Mouse (Mus musculus): ENCODE data around the gene Lpar1. TPM values are rescaled to one million over a fixed set of nuclear protein-coding genes. Genes with fewer than 3 reads are reported as not detected.

Lpar1 gene
- polyA plus RNA-seq, 1 experiment from 2014 or later: 256 TPM

DNA sequence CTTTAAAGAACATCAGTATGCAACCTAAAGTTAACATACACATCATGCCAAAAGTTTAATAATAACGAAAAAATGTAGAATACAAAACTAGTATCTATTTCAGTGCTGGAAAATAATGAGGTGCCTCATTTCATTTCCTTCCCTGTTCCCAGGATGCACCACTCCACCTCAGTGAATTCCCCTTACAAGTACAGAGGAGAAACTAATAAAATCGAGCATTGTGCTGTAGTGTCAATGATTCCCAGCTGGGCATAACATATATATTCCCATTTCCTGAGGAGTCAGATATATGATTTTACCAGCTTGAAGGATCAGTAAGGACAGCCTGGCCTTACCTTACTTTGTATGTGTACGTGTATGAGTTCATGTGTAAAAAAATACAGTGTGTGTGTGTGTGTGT, 36.9 kb downstream of the Lpar1 start:
- ATAC-seq (ENCODE audit: insufficient number of reproducible peaks, low FRiP score, low TSS enrichment, low read depth) (no peak; the same call in 1 of the 2 replicates), DNase-seq (ENCODE audit: low spot score) (no peak)
- H3K4me1 ChIP-seq (ENCODE audit: control insufficient read depth, insufficient read depth, low read length): peaks cover 36% of the 10 kb centered on the region
- peak overlapping the region; percentile 45; the same call in 1 of the 2 replicates for H3K27ac ChIP-seq (replicated peaks; ENCODE audit: low read depth, low read length)
- no peak overlapping the region for H3K4me3 ChIP-seq (ENCODE audit: low read depth, low read length)
- H3K9me3 ChIP-seq (ENCODE audit: control insufficient read depth, low read length): no peaks in the 10 kb centered on the region
- WGBS: 62% methylated on average over 3 of the region's 3 CpGs
- H3K27me3 ChIP-seq (ENCODE audit: control insufficient read depth, insufficient read depth, low read length): no peaks in the 10 kb centered on the region
- no peak overlapping the region for H3K4me2 ChIP-seq (ENCODE audit: low read depth, severe bottlenecking)
- no peaks in the 10 kb centered on the region; the same call in 1 of the 2 replicates for H3K36me3 ChIP-seq (ENCODE audit: control insufficient read depth, insufficient read depth, low read length)
- no peak overlapping the region for H3K9ac ChIP-seq (ENCODE audit: low read length)

DNA sequence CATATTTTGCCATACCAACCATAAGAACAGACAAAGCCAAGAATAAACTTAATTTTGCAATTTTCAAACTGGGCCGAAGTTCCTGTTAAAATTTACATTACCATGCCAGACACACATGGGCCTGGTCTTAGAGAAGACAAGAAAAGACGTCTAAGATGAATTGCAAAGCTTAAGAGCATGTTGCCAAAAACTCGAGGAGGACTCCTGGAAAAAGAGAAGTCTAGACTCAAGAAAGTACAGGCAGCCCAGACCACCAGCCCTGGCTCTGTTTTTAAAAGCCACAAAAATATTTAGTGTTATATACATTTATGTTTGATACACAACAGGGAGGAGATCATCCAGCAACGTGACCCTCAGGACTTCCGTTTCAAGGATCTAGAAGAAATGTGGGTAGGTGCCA, 37.5 kb downstream of the Lpar1 start:
- ATAC-seq (ENCODE audit: insufficient number of reproducible peaks, low FRiP score, low TSS enrichment, low read depth): no peak
- Histone ChIP-seq H3K27ac (replicated peaks; ENCODE audit: low read depth, low read length) (no peak overlapping the region), H3K9ac (ENCODE audit: low read length) (no peak overlapping the region), H3K36me3 (ENCODE audit: control insufficient read depth, insufficient read depth, low read length) (no peaks in the 10 kb centered on the region; the same call in 1 of the 2 replicates), H3K9me3 (ENCODE audit: control insufficient read depth, low read length) (no peaks in the 10 kb centered on the region), H3K4me3 (ENCODE audit: low read depth, low read length) (no peak overlapping the region), H3K4me1 (ENCODE audit: control insufficient read depth, insufficient read depth, low read length) (peaks cover 30% of the 10 kb centered on the region), H3K4me2 (ENCODE audit: low read depth, severe bottlenecking) (no peak overlapping the region), H3K27me3 (ENCODE audit: control insufficient read depth, insufficient read depth, low read length) (no peaks in the 10 kb centered on the region)
- WGBS: 54% methylated on average over 5 of the region's 5 CpGs
- DNase-seq (ENCODE audit: low spot score): no peak

DNA sequence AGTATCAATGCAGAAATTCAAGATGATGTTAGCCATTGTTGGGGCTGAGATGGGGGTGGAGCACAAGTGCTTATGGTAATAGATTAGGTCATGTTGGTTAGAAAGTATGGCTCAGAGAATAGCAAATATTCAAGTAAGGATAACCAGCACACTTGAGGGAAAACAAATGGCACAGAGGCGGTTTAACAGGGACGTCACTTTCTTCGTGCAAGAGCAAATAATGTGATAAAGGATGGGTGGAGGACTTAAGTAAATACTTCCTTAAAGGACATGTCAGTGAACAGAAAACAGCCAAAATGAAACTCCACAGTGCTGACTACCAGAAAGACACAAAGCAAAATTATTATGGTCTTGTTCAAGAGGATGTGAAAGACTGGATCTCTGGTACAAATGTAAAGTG, 42.1 kb downstream of the Lpar1 start:
- H3K36me3 ChIP-seq (ENCODE audit: control insufficient read depth, insufficient read depth, low read length): no peaks in the 10 kb centered on the region; the same call in 1 of the 2 replicates
- no peak overlapping the region for H3K4me3 ChIP-seq (ENCODE audit: low read depth, low read length)
- WGBS: 84% methylated on average over 3 of the region's 3 CpGs
- no peak overlapping the region for H3K4me2 ChIP-seq (ENCODE audit: low read depth, severe bottlenecking)
- no peak overlapping the region for H3K9ac ChIP-seq (ENCODE audit: low read length)
- H3K4me1 ChIP-seq (ENCODE audit: control insufficient read depth, insufficient read depth, low read length): peaks cover 2% of the 10 kb centered on the region; the same call in 1 of the 2 replicates
- no peaks in the 10 kb centered on the region for H3K9me3 ChIP-seq (ENCODE audit: control insufficient read depth, low read length)
- H3K27me3 ChIP-seq (ENCODE audit: control insufficient read depth, insufficient read depth, low read length): no peaks in the 10 kb centered on the region
- DNase-seq (ENCODE audit: low spot score) (no peak), ATAC-seq (ENCODE audit: insufficient number of reproducible peaks, low FRiP score, low TSS enrichment, low read depth) (no peak)
- H3K27ac ChIP-seq (replicated peaks; ENCODE audit: low read depth, low read length): no peak overlapping the region

DNA sequence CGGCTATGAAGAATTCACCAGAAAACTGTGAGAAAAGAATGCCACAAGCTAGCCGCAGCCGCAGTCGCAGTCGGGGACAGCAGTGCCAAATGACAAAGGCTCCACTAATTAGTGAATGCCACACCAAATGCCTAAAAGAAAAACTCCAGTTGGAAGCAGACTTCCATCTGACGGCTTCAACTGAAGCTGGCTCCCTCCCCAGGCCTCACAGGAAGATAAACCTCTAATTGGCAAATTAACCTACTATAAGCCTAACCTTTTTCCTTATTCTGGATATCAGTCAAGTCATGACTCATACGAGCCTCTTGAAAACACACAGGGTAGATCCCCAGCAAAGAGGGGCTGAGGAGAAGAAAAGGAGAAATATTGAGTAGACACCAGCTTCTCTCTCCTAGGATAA, 44.9 kb downstream of the Lpar1 start:
- 63% methylated on average over 7 of the region's 7 CpGs for WGBS
- H3K4me1 ChIP-seq (ENCODE audit: control insufficient read depth, insufficient read depth, low read length): peaks cover 10% of the 10 kb centered on the region; the same call in 1 of the 2 replicates
- DNase-seq (ENCODE audit: low spot score): no peak
- H3K9me3 ChIP-seq (ENCODE audit: control insufficient read depth, low read length): no peaks in the 10 kb centered on the region
- no peak overlapping the region for H3K9ac ChIP-seq (ENCODE audit: low read length)
- no peak for ATAC-seq (ENCODE audit: insufficient number of reproducible peaks, low FRiP score, low TSS enrichment, low read depth)
- H3K36me3 ChIP-seq (ENCODE audit: control insufficient read depth, insufficient read depth, low read length): no peaks in the 10 kb centered on the region; the same call in 1 of the 2 replicates
- H3K4me2 ChIP-seq (ENCODE audit: low read depth, severe bottlenecking): no peak overlapping the region
- no peak overlapping the region for H3K27ac ChIP-seq (replicated peaks; ENCODE audit: low read depth, low read length)
- H3K4me3 ChIP-seq (ENCODE audit: low read depth, low read length): no peak overlapping the region
- H3K27me3 ChIP-seq (ENCODE audit: control insufficient read depth, insufficient read depth, low read length): no peaks in the 10 kb centered on the region

DNA sequence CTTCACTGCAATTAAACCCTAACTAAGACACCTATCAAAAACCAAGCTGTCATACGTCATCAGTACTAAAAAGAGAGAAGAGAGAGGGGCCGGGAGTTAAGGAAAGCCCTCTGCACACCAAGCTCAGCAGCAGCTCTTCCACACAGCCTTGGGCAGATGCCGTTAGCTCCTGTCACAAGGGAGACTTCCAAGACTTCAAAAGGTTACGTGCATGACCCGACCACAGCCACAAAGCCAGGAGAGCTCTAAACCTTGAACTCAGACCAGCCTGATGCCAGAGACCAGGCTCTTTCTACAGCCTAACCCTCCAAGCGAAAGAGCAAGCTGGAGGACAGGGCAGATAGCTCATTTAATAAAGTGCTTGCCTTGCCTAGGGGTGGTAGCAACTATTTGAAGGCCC, 46.2 kb downstream of the Lpar1 start:
- H3K9me3 ChIP-seq (ENCODE audit: control insufficient read depth, low read length): no peaks in the 10 kb centered on the region
- H3K9ac ChIP-seq (ENCODE audit: low read length): no peak overlapping the region
- DNase-seq (ENCODE audit: low spot score): no peak
- ATAC-seq (ENCODE audit: insufficient number of reproducible peaks, low FRiP score, low TSS enrichment, low read depth): no peak
- no peaks in the 10 kb centered on the region for H3K27me3 ChIP-seq (ENCODE audit: control insufficient read depth, insufficient read depth, low read length)
- H3K4me2 ChIP-seq (ENCODE audit: low read depth, severe bottlenecking): no peak overlapping the region
- H3K4me3 ChIP-seq (ENCODE audit: low read depth, low read length): no peak overlapping the region
- H3K36me3 ChIP-seq (ENCODE audit: control insufficient read depth, insufficient read depth, low read length): no peaks in the 10 kb centered on the region; the same call in 1 of the 2 replicates
- 87% methylated on average over 6 of the region's 6 CpGs for WGBS
- H3K4me1 ChIP-seq (ENCODE audit: control insufficient read depth, insufficient read depth, low read length): peaks cover 10% of the 10 kb centered on the region; the same call in 1 of the 2 replicates
- no peak overlapping the region for H3K27ac ChIP-seq (replicated peaks; ENCODE audit: low read depth, low read length)

DNA sequence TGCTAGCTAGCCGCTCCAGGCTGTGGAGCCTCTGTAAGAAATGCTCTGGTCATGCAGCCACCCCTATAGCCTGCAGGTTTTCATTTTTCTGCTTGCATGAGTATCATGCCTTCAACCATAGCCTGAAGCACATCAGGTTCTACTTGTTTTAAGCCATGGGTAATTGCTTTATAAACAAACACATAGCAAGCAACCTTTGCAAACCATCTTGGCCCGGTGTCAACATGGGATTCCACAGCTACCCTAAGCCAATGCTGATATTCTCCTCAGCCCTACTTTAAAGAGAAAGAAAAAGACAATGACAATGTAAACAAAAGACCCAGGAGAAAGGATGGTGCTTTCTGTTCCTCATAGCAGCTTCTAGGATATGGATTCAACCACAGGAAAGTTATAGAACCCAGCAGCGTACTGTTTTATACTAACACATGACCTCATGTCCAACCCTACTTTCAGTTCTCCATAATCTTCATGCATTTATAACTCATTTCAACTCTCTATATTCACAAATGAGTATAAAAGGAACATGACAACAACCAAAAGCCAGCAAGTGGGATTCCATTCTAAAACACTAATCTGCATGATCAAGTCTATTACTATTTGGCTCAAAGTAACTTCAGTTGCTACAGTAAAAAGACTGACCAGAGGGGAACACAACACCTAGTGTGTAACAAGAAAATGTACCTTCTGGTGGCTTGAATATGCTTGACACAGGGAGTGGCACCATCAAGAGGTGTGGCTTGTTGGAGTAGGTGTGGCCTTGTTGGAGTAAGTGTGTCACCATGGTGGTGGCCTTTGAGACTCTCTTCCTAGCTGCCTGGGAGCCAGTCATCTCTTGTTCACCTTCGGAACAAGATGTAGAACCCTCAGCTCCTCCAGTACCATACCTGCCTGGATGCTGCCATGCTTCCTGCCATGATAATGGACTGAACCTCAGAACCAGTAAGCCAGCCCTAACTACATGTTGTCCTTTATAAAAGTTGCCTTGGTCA, 46.9 kb downstream of the Lpar1 start:
- Histone ChIP-seq H3K9me3 (ENCODE audit: control insufficient read depth, low read length) (no peaks in the 10 kb centered on the region), H3K4me1 (ENCODE audit: control insufficient read depth, insufficient read depth, low read length) (peaks cover 13% of the 10 kb centered on the region), H3K36me3 (ENCODE audit: control insufficient read depth, insufficient read depth, low read length) (no peaks in the 10 kb centered on the region; the same call in 1 of the 2 replicates), H3K27ac (replicated peaks; ENCODE audit: low read depth, low read length) (no peak overlapping the region), H3K27me3 (ENCODE audit: control insufficient read depth, insufficient read depth, low read length) (no peaks in the 10 kb centered on the region), H3K4me3 (ENCODE audit: low read depth, low read length) (no peak overlapping the region), H3K4me2 (ENCODE audit: low read depth, severe bottlenecking) (no peak overlapping the region), H3K9ac (ENCODE audit: low read length) (no peak overlapping the region)
- no peak for ATAC-seq (ENCODE audit: insufficient number of reproducible peaks, low FRiP score, low TSS enrichment, low read depth)
- no peak for DNase-seq (ENCODE audit: low spot score)
- 94% methylated on average over 4 of the region's 4 CpGs for WGBS

DNA sequence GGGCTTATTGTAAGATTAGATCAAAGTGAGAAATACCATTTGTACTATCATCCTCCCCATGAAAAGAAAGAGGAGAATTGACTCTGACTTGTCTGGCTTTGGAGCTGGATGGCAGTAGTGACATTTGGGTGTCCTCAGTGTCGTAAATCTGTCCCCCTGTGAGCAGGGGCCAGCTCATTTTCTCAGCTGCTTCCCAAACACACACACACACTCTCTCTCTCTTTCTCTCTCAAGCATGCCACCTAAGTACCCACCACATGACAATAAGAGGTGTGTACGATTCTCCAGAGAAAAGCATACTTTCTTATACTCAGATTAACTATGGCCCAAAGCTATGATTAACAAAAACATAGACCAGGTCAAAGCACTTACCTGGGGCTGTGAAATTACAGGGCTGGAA, 49.4 kb downstream of the Lpar1 start:
- Histone ChIP-seq H3K9ac (ENCODE audit: low read length) (no peak overlapping the region), H3K4me3 (ENCODE audit: low read depth, low read length) (no peak overlapping the region), H3K4me1 (ENCODE audit: control insufficient read depth, insufficient read depth, low read length) (peaks cover 26% of the 10 kb centered on the region), H3K36me3 (ENCODE audit: control insufficient read depth, insufficient read depth, low read length) (no peaks in the 10 kb centered on the region), H3K9me3 (ENCODE audit: control insufficient read depth, low read length) (no peaks in the 10 kb centered on the region), H3K4me2 (ENCODE audit: low read depth, severe bottlenecking) (no peak overlapping the region), H3K27ac (replicated peaks; ENCODE audit: low read depth, low read length) (no peak overlapping the region), H3K27me3 (ENCODE audit: control insufficient read depth, insufficient read depth, low read length) (no peaks in the 10 kb centered on the region)
- no peak for DNase-seq (ENCODE audit: low spot score)
- WGBS: 67% methylated on average over 2 of the region's 2 CpGs
- ATAC-seq (ENCODE audit: insufficient number of reproducible peaks, low FRiP score, low TSS enrichment, low read depth): no peak

DNA sequence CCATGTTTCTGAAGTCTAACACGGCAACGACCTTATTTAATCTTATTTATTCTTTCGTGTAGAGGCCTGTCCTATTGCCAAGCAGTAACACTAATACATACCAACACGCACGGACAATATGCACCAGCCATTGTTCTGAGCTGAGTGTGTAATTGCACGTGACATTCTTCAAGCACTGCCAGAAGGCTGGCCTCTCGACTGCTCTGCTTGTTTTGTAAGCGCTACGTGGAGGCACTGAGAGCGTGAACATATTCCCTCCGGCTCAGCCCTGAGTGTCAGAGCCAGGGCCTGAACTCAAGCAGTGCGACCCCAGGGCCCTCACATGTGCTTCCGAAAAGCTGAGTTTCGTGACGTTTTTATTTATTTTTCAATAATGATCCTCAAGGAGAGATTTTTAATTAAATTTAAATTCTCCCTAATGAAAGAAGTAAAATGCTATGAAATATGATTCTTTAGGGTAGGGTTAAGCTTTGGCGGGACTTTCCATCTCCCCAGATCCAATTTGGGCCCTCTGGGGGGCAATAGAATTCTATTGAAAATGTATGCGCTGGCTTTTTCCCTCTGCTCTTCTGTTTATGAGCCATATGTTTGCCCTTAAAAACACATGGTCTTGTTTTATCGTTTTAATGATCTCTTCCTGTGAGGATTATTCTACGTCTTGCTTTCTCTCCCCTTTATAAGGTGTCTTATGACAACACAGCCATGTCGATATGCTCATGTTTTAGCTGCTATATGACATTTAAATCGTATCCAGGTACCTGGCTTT, 52.5 kb downstream of the Lpar1 start:
- Histone ChIP-seq H3K36me3 (ENCODE audit: control insufficient read depth, insufficient read depth, low read length) (no peaks in the 10 kb centered on the region), H3K4me3 (ENCODE audit: low read depth, low read length) (no peak overlapping the region), H3K4me2 (ENCODE audit: low read depth, severe bottlenecking) (no peak overlapping the region), H3K9ac (ENCODE audit: low read length) (no peak overlapping the region), H3K9me3 (ENCODE audit: control insufficient read depth, low read length) (no peaks in the 10 kb centered on the region), H3K4me1 (ENCODE audit: control insufficient read depth, insufficient read depth, low read length) (peaks cover 27% of the 10 kb centered on the region), H3K27me3 (ENCODE audit: control insufficient read depth, insufficient read depth, low read length) (no peaks in the 10 kb centered on the region), H3K27ac (replicated peaks; ENCODE audit: low read depth, low read length) (peak overlapping the region; percentile 65)
- DNase-seq (ENCODE audit: low spot score) (peak; percentile 73), ATAC-seq (ENCODE audit: insufficient number of reproducible peaks, low FRiP score, low TSS enrichment, low read depth) (peak; percentile 84)
- 21% methylated on average over 21 of the region's 21 CpGs for WGBS
